Mouse (Mus musculus) limb, embryonic 14.5 days (tissue): ENCODE results near the gene Jaml. TPM values are rescaled to one million over a fixed set of nuclear protein-coding genes. Genes with fewer than 3 reads are reported as not detected.

Experiments used
- ATAC-seq: fragments of 200-750 bp; cut with Nextera tagmentation; 2 replicates; pipeline ENCODE4 v1.8.0; 2017; ENCODE audit warnings: low read depth, moderate number of reproducible peaks, moderate TSS enrichment; ENCODE audit not compliant: low FRiP score
- DNase-seq: peaks from one replicate; pipeline ENCODE4 v3.0.0-alpha.2; 2015; ENCODE audit warnings: low spot score
- H3K27ac ChIP-seq: fragments of 300-500 bp; sonication (generic); replicated peaks from 2 replicates; pipeline ENCODE4 v1.5.1; 2014; ENCODE audit warnings: low read depth, mild to moderate bottlenecking, low read length, moderate library complexity, mixed read lengths
- H3K27me3 ChIP-seq: fragments of 300-500 bp; sonication (generic); 2 replicates; pipeline ENCODE4 v1.6.1; 2014; ENCODE audit warnings: low read length, mixed read lengths; ENCODE audit not compliant: control insufficient read depth, insufficient read depth
- H3K36me3 ChIP-seq: fragments of 300-500 bp; sonication (generic); 2 replicates; pipeline ENCODE4 v1.6.1; 2014; ENCODE audit warnings: mild to moderate bottlenecking, low read length, moderate library complexity, mixed read lengths; ENCODE audit not compliant: control insufficient read depth, insufficient read depth
- H3K4me1 ChIP-seq: fragments of 300-500 bp; sonication (generic); 2 replicates; pipeline ENCODE4 v1.6.1; 2014; ENCODE audit warnings: antibody characterized with exemption, low read length, mixed read lengths; ENCODE audit not compliant: control insufficient read depth, insufficient read depth
- H3K4me2 ChIP-seq: fragments of 300-500 bp; sonication (generic); replicated peaks from 2 replicates; pipeline ENCODE4 v1.6.1; 2014; ENCODE audit warnings: low read depth, mild to moderate bottlenecking, low read length, moderate library complexity; ENCODE audit not compliant: severe bottlenecking
- H3K4me3 ChIP-seq: fragments of 300-500 bp; sonication (generic); replicated peaks from 2 replicates; pipeline ENCODE4 v1.5.1; 2014; ENCODE audit warnings: low read length
- H3K9ac ChIP-seq: fragments of 300-500 bp; sonication (generic); 2 replicates; pipeline ENCODE4 v1.6.1; 2014; ENCODE audit warnings: mild to moderate bottlenecking, low read depth, low read length, moderate library complexity; ENCODE audit not compliant: severe bottlenecking
- H3K9me3 ChIP-seq: fragments of 300-500 bp; sonication (generic); 2 replicates; pipeline ENCODE4 v1.6.1; 2016; ENCODE audit warnings: low read length; ENCODE audit not compliant: control insufficient read depth
- POLR2A ChIP-seq: fragments of 200-500 bp; IDR thresholded peaks from 2 replicates; pipeline ENCODE4 v1.8.0; 2012; ENCODE audit warnings: inconsistent platforms, mild to moderate bottlenecking, moderate library complexity, borderline replicate concordance; ENCODE audit not compliant: insufficient read depth, insufficient read length; ENCODE audit errors: extremely low read depth
- WGBS: fragments of 180-500 bp; shearing (Covaris S2); extraction: QIAGEN DNeasy Blood & Tissue Kit; methylation state at CpG from one replicate; pipeline ENCODE4 v1.1.7; 2014; 5-methylcytosine and 5-hydroxymethylcytosine counted together
- polyA plus RNA-seq, 2 experiments: library from polyadenylated mRNA; depleted of rRNA in 1 of 2; stranded (reverse) in 1 of 2; unstranded in 1 of 2; fragments of >200 nt; fragmentation: Nextera tagmentation in 1 of 2; extraction: Ambion mirVana in 1 of 2; gene quantifications; 2 replicates each; pipeline versions ENCODE4 v1.2.1 to v1.2.3; 2012 to 2014

The Jaml gene
- polyA plus RNA-seq, 2 experiments = 0.28 to 0.43 TPM

- DNase-seq = peak; percentile 47
- Histone ChIP-seq H3K36me3 (no peaks in the 10 kb centered on the region), H3K4me2 (no peak overlapping the region), H3K4me3 (no peak overlapping the region), H3K4me1 (peaks cover 4% of the 10 kb centered on the region; the same call in 1 of the 2 replicates), H3K27ac (no peak overlapping the region), H3K9me3 (no peaks in the 10 kb centered on the region), H3K27me3 (peaks cover 20% of the 10 kb centered on the region), H3K9ac (no peak overlapping the region)
- WGBS = 32% methylated on average over 5 of the region's 5 CpGs
- no peak for ATAC-seq
- no peak for TF ChIP-seq POLR2A
These were observed 54.7 kb downstream of the Jaml start for GRCm38 (mm10) chr9:45133484-45134310.

DNA sequence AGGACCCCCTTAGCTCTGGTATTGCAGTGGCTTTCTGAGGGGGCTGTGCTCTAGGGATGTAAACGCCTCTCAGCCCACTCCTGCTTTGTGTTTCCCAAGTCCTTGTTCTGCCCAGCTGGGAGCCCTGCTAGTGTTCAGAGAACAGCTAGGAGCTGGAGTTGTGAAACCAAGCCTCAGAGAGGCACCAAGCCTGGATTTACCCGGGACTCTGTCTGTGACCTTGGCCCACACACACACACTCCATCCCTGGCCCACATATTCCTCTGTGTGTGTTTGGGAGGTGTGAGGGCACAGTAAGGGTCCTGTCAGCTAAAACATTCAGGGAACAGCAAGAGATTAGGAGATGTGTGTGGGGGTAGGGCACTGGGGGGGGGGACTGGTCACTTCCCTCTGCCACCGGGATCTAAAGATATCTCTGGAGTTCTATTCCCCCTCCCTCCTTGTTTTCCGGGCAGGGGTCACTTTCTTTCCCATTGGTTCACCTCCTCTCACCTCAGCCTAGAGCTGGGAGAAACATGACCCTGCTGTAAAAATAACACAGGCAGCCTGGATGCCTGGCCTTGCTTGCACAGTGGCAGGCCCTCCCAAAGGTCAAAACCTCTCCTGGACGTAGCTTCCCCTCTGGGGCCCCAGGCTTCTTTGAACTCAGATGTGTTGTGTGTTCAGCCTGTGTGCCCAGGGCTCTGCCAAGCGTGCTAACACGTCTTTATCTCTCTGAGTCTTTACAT is 57.6 kb downstream of the Jaml start:
- Histone ChIP-seq H3K36me3 (no peaks in the 10 kb centered on the region), H3K9ac (no peak overlapping the region), H3K4me1 (peaks cover 9% of the 10 kb centered on the region), H3K4me2 (no peak overlapping the region), H3K4me3 (no peak overlapping the region), H3K9me3 (no peaks in the 10 kb centered on the region), H3K27me3 (peaks cover 28% of the 10 kb centered on the region), H3K27ac (no peak overlapping the region)
- WGBS = 6% methylated on average over 7 of the region's 7 CpGs
- no peak for TF ChIP-seq POLR2A
- no peak for DNase-seq
- no peak for ATAC-seq

- peaks cover 28% of the 10 kb centered on the region for H3K27me3 ChIP-seq
- no peak for TF ChIP-seq POLR2A
- H3K4me1 ChIP-seq = peaks cover 9% of the 10 kb centered on the region
- no peaks in the 10 kb centered on the region for H3K9me3 ChIP-seq
- no peaks in the 10 kb centered on the region for H3K36me3 ChIP-seq
- peak within 1 kb of the TSS; percentile 98 for H3K4me2 ChIP-seq
- WGBS = 1% methylated on average over 70 of the region's 76 CpGs
- H3K9ac ChIP-seq = peak within 1 kb of the TSS; percentile 49
- peak within 1 kb of the TSS; percentile 54 for H3K4me3 ChIP-seq
- H3K27ac ChIP-seq = no peak within 1 kb of the TSS
- DNase-seq (peak; percentile 18), ATAC-seq (peak; percentile 12; the same call in 1 of the 2 replicates)
These were observed 59.4 kb downstream of the Jaml start, which contains the start of gene Scn4b for GRCm38 (mm10) chr9:45138191-45139032. TSS of gene Scn4b (plus strand) at chr9:45138395.

GRCm38 (mm10) chr9:45139082-45139481 is 60.1 kb downstream of the Jaml start:
- Histone ChIP-seq H3K9ac (peak overlapping the region; percentile 49; the same call in 1 of the 2 replicates), H3K4me1 (peaks cover 9% of the 10 kb centered on the region), H3K9me3 (no peaks in the 10 kb centered on the region), H3K4me3 (peak overlapping the region; percentile 54), H3K4me2 (peak overlapping the region; percentile 98), H3K27ac (no peak overlapping the region), H3K27me3 (peaks cover 28% of the 10 kb centered on the region), H3K36me3 (no peaks in the 10 kb centered on the region)
- 0% methylated on average over 7 of the region's 7 CpGs for WGBS
- no peak for ATAC-seq
- no peak for TF ChIP-seq POLR2A
- no peak for DNase-seq

GRCm38 (mm10) chr9:45140945-45141344 is 62.0 kb downstream of the Jaml start:
- no peak overlapping the region for H3K9ac ChIP-seq
- H3K27ac ChIP-seq = no peak overlapping the region
- WGBS = 28% methylated on average over 7 of the region's 7 CpGs
- no peaks in the 10 kb centered on the region for H3K9me3 ChIP-seq
- no peak overlapping the region for H3K4me2 ChIP-seq
- TF ChIP-seq POLR2A = no peak
- peaks cover 28% of the 10 kb centered on the region for H3K27me3 ChIP-seq
- ATAC-seq = no peak
- H3K4me1 ChIP-seq = peaks cover 13% of the 10 kb centered on the region
- no peak overlapping the region for H3K4me3 ChIP-seq
- no peak for DNase-seq
- H3K36me3 ChIP-seq = no peaks in the 10 kb centered on the region
